Mouse (Mus musculus): Measurements from ENCODE around the gene Nostrin.

DNA sequence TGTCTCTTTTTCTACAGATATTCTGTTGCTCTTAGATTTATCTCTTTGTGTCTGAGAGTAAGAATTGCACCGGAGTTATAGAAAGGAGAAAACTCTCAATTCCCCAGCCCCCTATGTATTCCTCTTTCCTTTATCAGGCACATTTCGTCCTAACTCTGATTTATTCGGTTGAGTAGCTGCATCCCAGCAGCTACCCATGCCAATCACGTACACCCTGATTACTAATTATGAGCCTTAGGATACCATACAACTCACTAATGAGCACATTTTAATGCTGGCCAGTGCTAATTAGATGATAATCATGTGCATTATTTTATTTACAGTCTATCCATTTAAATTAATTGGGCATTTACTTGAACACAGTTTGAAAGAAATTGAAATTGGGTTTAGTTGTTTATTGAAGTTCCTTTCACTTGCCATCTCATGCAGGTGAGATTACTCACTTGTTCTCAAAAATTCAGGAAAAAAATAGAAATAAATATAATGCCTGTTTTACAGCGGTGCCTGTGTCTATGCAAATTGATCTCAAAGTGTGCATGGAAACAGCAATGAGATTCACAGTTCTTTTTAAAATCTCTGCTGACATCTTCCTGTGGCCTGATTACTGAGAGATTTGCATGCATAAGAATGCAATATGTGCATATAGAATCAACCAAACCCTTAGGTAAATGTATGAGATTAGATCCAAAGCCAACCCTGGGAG, 99.5 kb downstream of the Nostrin start:
- TF ChIP-seq CTCF (IDR thresholded peaks at IDR 0.05; ENCODE audit: borderline replicate concordance, insufficient read depth, low read length) (no peak), POLR2A (IDR thresholded peaks at IDR 0.05; ENCODE audit: low read depth, low read length) (no peak)
